Mouse (Mus musculus) midbrain, embryonic 14.5 days (tissue): ENCODE results near the gene Galnt16. TPM values are rescaled to one million over a fixed set of nuclear protein-coding genes. Genes with fewer than 3 reads are reported as not detected.
A peak's percentile ranks its signal among the peaks of the same experiment; 100 is the strongest.

Experiments used
- ATAC-seq: fragments of 200-750 bp; cut with Nextera tagmentation; 2 replicates; pipeline ENCODE4 v1.8.0; 2017; ENCODE audit warnings: moderate number of reproducible peaks, moderate library complexity; ENCODE audit not compliant: low FRiP score, low TSS enrichment
- DNase-seq: peaks from one replicate; pipeline ENCODE4 v3.0.0-alpha.2; 2015
- H3K27ac ChIP-seq: fragments of 300-500 bp; sonication (generic); replicated peaks from 2 replicates; pipeline ENCODE4 v1.5.1; 2014; ENCODE audit warnings: mild to moderate bottlenecking, low read depth, low read length, moderate library complexity
- H3K27me3 ChIP-seq: fragments of 300-500 bp; sonication (generic); 2 replicates; pipeline ENCODE4 v1.6.1; 2014; ENCODE audit warnings: low read length, control low read depth, mixed read lengths; ENCODE audit not compliant: control insufficient read depth, insufficient read depth
- H3K36me3 ChIP-seq: fragments of 300-500 bp; sonication (generic); 2 replicates; pipeline ENCODE4 v1.6.1; 2014; ENCODE audit warnings: low read length, control low read depth; ENCODE audit not compliant: control insufficient read depth, insufficient read depth
- H3K4me1 ChIP-seq: fragments of 300-500 bp; sonication (generic); 2 replicates; pipeline ENCODE4 v1.6.1; 2014; ENCODE audit warnings: mild to moderate bottlenecking, antibody characterized with exemption, low read length, control low read depth; ENCODE audit not compliant: control insufficient read depth, insufficient read depth
- H3K4me2 ChIP-seq: fragments of 300-500 bp; sonication (generic); 2 replicates; pipeline ENCODE4 v1.6.1; 2014; ENCODE audit warnings: mild to moderate bottlenecking, low read length, moderate library complexity
- H3K4me3 ChIP-seq: fragments of 300-500 bp; sonication (generic); replicated peaks from 2 replicates; pipeline ENCODE4 v1.5.1; 2014; ENCODE audit warnings: low read depth, low read length
- H3K9ac ChIP-seq: fragments of 300-500 bp; sonication (generic); replicated peaks from 2 replicates; pipeline ENCODE4 v1.6.1; 2014; ENCODE audit warnings: mild to moderate bottlenecking, low read length, moderate library complexity
- H3K9me3 ChIP-seq: fragments of 300-500 bp; sonication (generic); 2 replicates; pipeline ENCODE4 v1.6.1; 2016; ENCODE audit warnings: low read length, control low read depth, mixed read lengths; ENCODE audit not compliant: control insufficient read depth
- WGBS: fragments of 180-500 bp; shearing (Covaris S2); extraction: QIAGEN DNeasy Blood & Tissue Kit; methylation state at CpG from one replicate; pipeline ENCODE4 v1.1.7; 2014; 5-methylcytosine and 5-hydroxymethylcytosine counted together
- polyA plus RNA-seq: library from polyadenylated mRNA; unstranded; fragments of >200 nt; fragmentation: Nextera tagmentation; extraction: Ambion mirVana; gene quantifications from 2 replicates; pipeline ENCODE4 v1.2.1, GENCODE M21; 2014

Gene Galnt16
- polyA plus RNA-seq, 1 experiment from 2014 or later = 21.7 TPM

- Histone ChIP-seq H3K9me3 (no peaks in the 10 kb centered on the region), H3K9ac (no peak overlapping the region), H3K4me2 (no peak overlapping the region), H3K4me1 (no peaks in the 10 kb centered on the region), H3K27ac (no peak overlapping the region), H3K36me3 (no peaks in the 10 kb centered on the region), H3K27me3 (no peaks in the 10 kb centered on the region), H3K4me3 (no peak overlapping the region)
- DNase-seq = no peak
- ATAC-seq = no peak
- 80% methylated on average over 3 of the region's 3 CpGs for WGBS
These were observed 91.9 kb downstream of the Galnt16 start for GRCm38 (mm10) chr12:80609928-80610327.

DNA sequence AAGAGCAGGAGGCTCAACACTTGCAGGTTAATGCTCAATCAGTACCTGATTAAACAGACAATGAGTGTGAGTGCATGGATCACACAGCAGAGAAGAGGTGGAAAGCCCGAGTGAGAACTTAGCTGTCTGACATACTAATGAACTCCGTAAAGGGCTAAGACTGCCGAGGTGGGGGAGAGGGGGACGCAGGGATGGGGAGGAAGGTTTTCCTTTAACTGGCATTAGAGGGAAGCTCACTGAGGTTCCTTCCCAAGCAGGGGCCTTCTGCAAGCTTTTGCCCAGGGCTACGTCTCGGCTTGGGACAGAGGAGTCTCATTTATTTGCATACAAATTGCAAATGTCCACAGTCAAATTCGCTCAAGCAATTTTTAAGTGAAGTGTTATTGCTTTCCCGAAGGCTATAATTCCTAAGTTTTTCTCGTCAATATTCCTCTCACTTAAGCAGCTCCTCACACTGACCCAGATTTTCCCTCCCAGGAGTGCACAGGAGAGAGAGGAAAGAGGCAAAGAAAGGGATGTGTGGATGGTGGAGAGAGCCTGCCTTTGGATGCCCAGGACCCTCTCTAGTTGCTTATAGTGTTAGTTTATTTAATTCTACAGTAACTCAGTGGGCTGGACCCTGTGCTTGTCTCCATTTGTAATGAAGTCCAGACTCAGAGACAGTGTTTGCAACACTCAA, 94.2 kb downstream of the Galnt16 start:
- Histone ChIP-seq H3K27ac (peak overlapping the region; percentile 64), H3K4me2 (no peak overlapping the region), H3K27me3 (no peaks in the 10 kb centered on the region), H3K4me1 (no peaks in the 10 kb centered on the region), H3K9me3 (no peaks in the 10 kb centered on the region), H3K4me3 (no peak overlapping the region), H3K9ac (no peak overlapping the region), H3K36me3 (no peaks in the 10 kb centered on the region)
- WGBS = 53% methylated on average over 9 of the region's 9 CpGs
- DNase-seq = peak; percentile 54
- no peak for ATAC-seq

GRCm38 (mm10) chr12:80615371-80616257, 97.5 kb downstream of the Galnt16 start:
- Histone ChIP-seq H3K27ac (no peak overlapping the region), H3K4me3 (no peak overlapping the region), H3K4me1 (no peaks in the 10 kb centered on the region), H3K27me3 (no peaks in the 10 kb centered on the region), H3K36me3 (no peaks in the 10 kb centered on the region), H3K4me2 (no peak overlapping the region), H3K9ac (no peak overlapping the region), H3K9me3 (no peaks in the 10 kb centered on the region)
- DNase-seq = no peak
- WGBS = 61% methylated on average over 7 of the region's 7 CpGs
- ATAC-seq = no peak

- WGBS = 79% methylated on average over 5 of the region's 5 CpGs
- Histone ChIP-seq H3K36me3 (no peaks in the 10 kb centered on the region), H3K4me2 (no peak overlapping the region), H3K4me1 (no peaks in the 10 kb centered on the region), H3K27ac (no peak overlapping the region), H3K9me3 (no peaks in the 10 kb centered on the region), H3K27me3 (no peaks in the 10 kb centered on the region), H3K4me3 (no peak overlapping the region), H3K9ac (no peak overlapping the region)
- no peak for DNase-seq
- ATAC-seq = no peak
These were observed 102.4 kb downstream of the Galnt16 start for GRCm38 (mm10) chr12:80620501-80620900.

- Histone ChIP-seq H3K27ac (no peak overlapping the region), H3K4me2 (no peak overlapping the region), H3K9ac (no peak overlapping the region), H3K9me3 (no peaks in the 10 kb centered on the region), H3K27me3 (no peaks in the 10 kb centered on the region), H3K4me3 (no peak overlapping the region), H3K4me1 (no peaks in the 10 kb centered on the region), H3K36me3 (peaks cover 46% of the 10 kb centered on the region)
- WGBS = 88% methylated on average over 5 of the region's 5 CpGs
- DNase-seq = no peak
- ATAC-seq = no peak
These were observed 113.7 kb downstream of the Galnt16 start for GRCm38 (mm10) chr12:80631790-80632189.

DNA sequence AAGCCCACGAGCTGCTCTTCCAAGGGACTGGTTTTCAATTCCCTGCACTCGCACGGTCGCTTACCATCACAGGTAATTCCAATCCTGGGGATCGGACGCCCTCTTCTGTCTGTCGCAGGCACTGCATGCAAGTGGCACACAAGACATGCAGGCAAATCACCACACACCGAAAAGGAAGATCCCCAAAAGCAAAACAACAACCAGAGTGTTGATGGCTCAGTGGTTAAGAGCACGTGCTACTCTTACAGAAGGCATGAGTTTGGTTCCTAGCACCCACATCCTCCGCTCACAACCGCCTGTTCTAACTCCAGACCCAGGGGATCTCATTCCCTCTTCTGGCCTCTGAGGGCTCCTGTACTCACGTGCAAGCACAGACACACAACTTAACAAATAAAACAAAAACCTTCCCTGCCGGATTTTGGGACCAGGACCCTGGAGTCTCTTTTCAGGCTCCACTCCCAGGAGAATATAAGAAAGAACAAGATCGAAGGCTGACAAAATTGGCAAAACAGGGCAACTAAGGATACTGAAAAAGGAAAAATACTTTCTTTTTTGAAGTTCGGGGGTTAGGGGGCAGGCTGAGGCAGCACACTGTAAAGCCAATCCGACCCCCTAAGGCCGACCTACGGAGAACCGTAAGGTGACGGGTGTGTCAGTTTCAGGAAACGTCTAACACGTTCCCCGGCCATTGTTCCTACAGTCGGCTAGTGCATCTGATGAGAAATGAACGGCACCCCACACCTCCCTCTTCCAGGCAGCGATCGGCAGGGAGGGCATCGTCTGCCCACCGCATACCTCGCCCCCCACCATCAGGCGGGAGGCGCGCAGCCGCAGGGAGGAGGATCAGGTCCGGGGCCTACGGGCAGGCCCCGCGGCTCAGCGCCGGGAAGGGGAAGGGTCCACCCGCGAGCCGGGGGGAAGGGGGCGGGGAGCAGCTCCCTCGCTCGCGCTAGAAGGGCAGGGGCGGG, 124.9 kb downstream of the Galnt16 start:
- peak; percentile 65 for DNase-seq
- Histone ChIP-seq H3K9me3 (no peaks in the 10 kb centered on the region), H3K27ac (peak overlapping the region; percentile 88), H3K9ac (peak overlapping the region; percentile 87), H3K4me2 (peak overlapping the region; percentile 96), H3K4me1 (peaks cover 36% of the 10 kb centered on the region), H3K27me3 (no peaks in the 10 kb centered on the region), H3K4me3 (peak overlapping the region; percentile 93), H3K36me3 (peaks cover 36% of the 10 kb centered on the region)
- ATAC-seq = peak; percentile 68
- 2% methylated on average over 48 of the region's 48 CpGs for WGBS

GRCm38 (mm10) chr12:80643693-80644505, 125.8 kb downstream of the Galnt16 start, which contains the start of the genes Slc39a9 and Erh:
Gene Slc39a9, plus strand, starts transcription at chr12:80643883.
Gene Erh, minus strand, starts transcription at chr12:80644341.
- H3K36me3 ChIP-seq = peaks cover 27% of the 10 kb centered on the region
- no peaks in the 10 kb centered on the region for H3K27me3 ChIP-seq
- no peaks in the 10 kb centered on the region for H3K9me3 ChIP-seq
- H3K9ac ChIP-seq = peak within 1 kb of the TSS; percentile 87
- ATAC-seq = peak; percentile 95
- peaks cover 36% of the 10 kb centered on the region for H3K4me1 ChIP-seq
- under 1% methylated on average over 50 of the region's 50 CpGs for WGBS
- DNase-seq = peak; percentile 97
- H3K4me3 ChIP-seq = peak within 1 kb of the TSS; percentile 93
- peak within 1 kb of the TSS; percentile 96 for H3K4me2 ChIP-seq
- peak within 1 kb of the TSS; percentile 88 for H3K27ac ChIP-seq
